Mouse (Mus musculus): ENCODE measurements around the gene Slc25a19.

DNA sequence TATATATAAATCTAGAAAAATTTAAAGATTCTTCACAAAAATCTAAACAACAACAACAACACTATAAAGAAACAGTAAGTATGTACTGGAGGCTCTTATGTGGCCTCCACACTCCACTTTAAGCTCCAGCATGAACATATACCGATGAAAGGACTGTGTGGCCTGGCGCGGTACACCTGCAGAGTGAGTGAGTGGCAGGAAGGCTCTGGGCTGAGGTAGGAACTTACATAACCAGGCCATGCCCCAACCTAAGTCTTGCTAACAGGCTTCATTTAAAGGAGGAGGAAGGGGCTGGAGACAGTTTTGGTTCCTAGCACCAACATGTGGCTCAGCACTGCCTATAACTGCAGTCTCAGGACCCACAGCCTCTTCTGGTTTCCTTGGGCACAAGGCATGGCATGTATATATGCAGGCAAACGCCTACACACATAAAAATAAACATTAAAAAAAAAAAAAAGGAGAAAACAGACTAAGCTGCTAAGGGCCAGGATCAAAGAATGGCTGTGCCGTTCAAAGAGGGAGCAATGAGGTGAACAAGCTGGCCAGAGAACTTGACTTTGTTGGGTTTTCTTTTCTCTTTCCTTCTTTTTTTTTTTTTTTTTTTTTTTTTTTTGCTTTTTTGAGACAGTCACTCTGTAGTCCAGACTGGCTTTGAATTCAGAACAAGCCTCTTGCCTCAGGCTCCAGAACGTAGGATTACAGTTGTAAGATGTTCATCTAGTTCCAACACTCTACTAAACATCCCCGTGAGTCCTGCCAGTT, 44.3 kb upstream of the Slc25a19 start:
- no peak for TF ChIP-seq CTCF (IDR thresholded peaks at IDR 0.05; ENCODE audit: control insufficient read depth, insufficient read depth, insufficient replicate concordance, low read depth, low read length)
- no peak for TF ChIP-seq POLR2A (IDR thresholded peaks at IDR 0.05; ENCODE audit: control insufficient read depth, low read depth, low read length)

Measured in testis, adult 2 months (tissue).